Mouse (Mus musculus): ENCODE measurements around the gene Dst. TPM values are rescaled to one million over a fixed set of nuclear protein-coding genes. Genes with fewer than 3 reads are reported as not detected.

Gene Dst
- total RNA-seq, 2 experiments from 2014 or later: 265 to 273 TPM

Small RNAs within 50 kb of the gene (microRNA-seq; reads per million reads assigned to microRNA genes)
- gene Mir6896: 1.0 reads per million

Other genes with a start within 250 kb of the Dst start
- gene Prim2, start 238.4 kb upstream of the Dst start, total RNA-seq (2021): 1 to 10 TPM; 1.0 to 1.2 TPM
- 1 to 10 TPM; 4.7 to 4.8 TPM for gene Rab23, start 188.3 kb upstream of the Dst start, total RNA-seq (2021)
- gene Bag2, start 150.4 kb upstream of the Dst start, total RNA-seq (2021): 10 to 100 TPM; 16.4 to 17.3 TPM
- 10 to 100 TPM in 1 of 2 experiments, 1 to 10 TPM in 1; 9.0 to 12.1 TPM for gene Zfp451, start 93.6 kb upstream of the Dst start, total RNA-seq (2021)
- gene Bend6, start 409 bp upstream of the Dst start, total RNA-seq (2021): 1 to 10 TPM; 4.8 to 5.1 TPM